Mouse (Mus musculus): ENCODE data around the gene Cluap1. TPM values are rescaled to one million over a fixed set of nuclear protein-coding genes. Genes with fewer than 3 reads are reported as not detected.
A peak's percentile ranks its signal among the peaks of the same experiment; 100 is the strongest.
"Not testable (repeated sequence)": the region's sequence is repeated elsewhere in the genome, so short reads cannot be mapped to it uniquely, and the experiment has no call there.

Gene Cluap1
- polyA plus RNA-seq, 1 experiment from 2014 or later, result 33.3 TPM

DNA sequence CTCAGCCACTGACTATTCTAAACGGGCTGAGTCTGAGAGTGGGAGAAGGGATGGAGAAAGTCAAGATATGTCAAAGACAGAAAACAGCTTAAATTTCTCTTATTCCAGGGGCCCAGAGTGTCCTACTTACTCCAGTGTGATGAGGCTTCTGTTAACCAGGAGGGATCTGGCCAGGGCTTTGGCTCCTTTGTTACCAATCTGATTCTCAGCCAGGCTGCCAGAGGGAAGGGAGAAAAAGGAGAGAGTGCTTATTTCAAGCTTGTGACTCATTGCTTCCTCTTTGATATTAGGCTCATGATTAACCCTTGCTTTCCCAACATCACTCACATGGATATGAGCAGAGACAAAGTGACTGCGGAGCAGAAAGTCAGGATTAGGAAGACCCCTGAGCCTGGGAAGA is 50.7 kb downstream of the Cluap1 start:
- Histone ChIP-seq H3K36me3 (ENCODE audit: insufficient read depth, low read length) (no peaks in the 10 kb centered on the region), H3K27me3 (ENCODE audit: insufficient read depth, low read length) (no peaks in the 10 kb centered on the region), H3K9me3 (replicated peaks; ENCODE audit: low read length) (no peaks in the 10 kb centered on the region), H3K4me2 (ENCODE audit: low read length) (no peak overlapping the region), H3K27ac (no peak overlapping the region), H3K9ac (ENCODE audit: low read depth, low read length) (no peak overlapping the region), H3K4me1 (replicated peaks; ENCODE audit: insufficient read depth, low read length) (no peaks in the 10 kb centered on the region), H3K4me3 (replicated peaks; ENCODE audit: low read depth, low read length) (no peak overlapping the region)
- no peak for TF ChIP-seq CTCF (IDR thresholded peaks at IDR 0.05; ENCODE audit: low read depth)
- no peak for DNase-seq (ENCODE audit: low spot score)
- no peak for ATAC-seq (replicated peaks; ENCODE audit: low FRiP score, low read depth)
- 62% methylated on average over 2 of the region's 2 CpGs for WGBS

DNA sequence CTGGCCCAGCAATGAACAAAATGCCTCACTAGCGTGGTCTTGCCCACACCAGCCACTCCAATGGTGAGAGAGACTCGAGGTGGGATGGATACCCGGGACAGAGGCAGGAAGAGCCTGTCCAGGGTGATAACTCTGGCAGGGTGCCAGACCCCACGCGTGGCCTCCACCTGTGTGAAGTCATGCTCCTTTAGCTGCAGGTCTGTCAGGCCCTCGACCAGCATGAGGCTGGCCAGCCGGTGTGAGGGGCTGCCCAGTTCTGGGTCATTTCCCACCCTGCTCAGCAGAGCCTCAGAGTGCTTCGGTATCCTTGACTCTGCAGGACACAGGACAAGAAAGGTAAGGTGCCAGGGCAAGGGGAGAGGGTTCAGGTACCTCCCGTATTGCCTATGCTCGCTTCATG is 56.4 kb downstream of the Cluap1 start:
- 56% methylated on average over 10 of the region's 10 CpGs for WGBS
- DNase-seq (ENCODE audit: low spot score) (no peak), ATAC-seq (replicated peaks; ENCODE audit: low FRiP score, low read depth) (0 out of 2 replicates have a peak, but pooled peaks have one; percentile 36)
- H3K27me3 ChIP-seq (ENCODE audit: insufficient read depth, low read length), result no peaks in the 10 kb centered on the region
- H3K4me2 ChIP-seq (ENCODE audit: low read length), result no peak overlapping the region
- H3K9me3 ChIP-seq (replicated peaks; ENCODE audit: low read length), result no peaks in the 10 kb centered on the region
- no peak for TF ChIP-seq CTCF (IDR thresholded peaks at IDR 0.05; ENCODE audit: low read depth)
- H3K27ac ChIP-seq, result no peak overlapping the region
- H3K9ac ChIP-seq (ENCODE audit: low read depth, low read length), result no peak overlapping the region
- H3K36me3 ChIP-seq (ENCODE audit: insufficient read depth, low read length), result no peaks in the 10 kb centered on the region
- no peaks in the 10 kb centered on the region for H3K4me1 ChIP-seq (replicated peaks; ENCODE audit: insufficient read depth, low read length)
- H3K4me3 ChIP-seq (replicated peaks; ENCODE audit: low read depth, low read length), result no peak overlapping the region

DNA sequence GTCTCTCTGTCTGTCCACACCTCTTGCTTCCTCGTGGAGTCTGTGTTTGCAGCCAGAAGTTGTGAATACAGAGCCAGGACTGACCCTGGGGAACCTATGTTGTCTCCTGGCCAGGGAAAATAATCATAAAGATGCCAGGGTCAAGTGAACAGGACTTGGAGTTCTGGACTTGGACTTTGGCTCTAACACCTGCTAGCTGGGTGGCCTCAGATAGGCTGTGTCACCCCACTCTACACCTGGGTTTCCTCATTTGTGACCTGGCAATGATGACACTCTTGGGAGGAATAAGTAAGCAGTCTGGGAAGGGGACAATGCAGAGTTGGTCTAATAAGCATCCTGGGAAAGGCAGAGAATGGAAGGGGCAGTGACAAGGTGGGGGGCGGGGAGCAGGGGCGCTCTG is 56.9 kb downstream of the Cluap1 start:
- no peak overlapping the region for H3K4me3 ChIP-seq (replicated peaks; ENCODE audit: low read depth, low read length)
- H3K4me2 ChIP-seq (ENCODE audit: low read length), result no peak overlapping the region
- H3K27me3 ChIP-seq (ENCODE audit: insufficient read depth, low read length), result no peaks in the 10 kb centered on the region
- 77% methylated on average over 3 of the region's 3 CpGs for WGBS
- no peaks in the 10 kb centered on the region for H3K9me3 ChIP-seq (replicated peaks; ENCODE audit: low read length)
- no peaks in the 10 kb centered on the region for H3K4me1 ChIP-seq (replicated peaks; ENCODE audit: insufficient read depth, low read length)
- TF ChIP-seq CTCF (IDR thresholded peaks at IDR 0.05; ENCODE audit: low read depth), result no peak
- ATAC-seq (replicated peaks; ENCODE audit: low FRiP score, low read depth) (no peak), DNase-seq (ENCODE audit: low spot score) (no peak)
- H3K27ac ChIP-seq, result no peak overlapping the region
- no peaks in the 10 kb centered on the region for H3K36me3 ChIP-seq (ENCODE audit: insufficient read depth, low read length)
- no peak overlapping the region for H3K9ac ChIP-seq (ENCODE audit: low read depth, low read length)

DNA sequence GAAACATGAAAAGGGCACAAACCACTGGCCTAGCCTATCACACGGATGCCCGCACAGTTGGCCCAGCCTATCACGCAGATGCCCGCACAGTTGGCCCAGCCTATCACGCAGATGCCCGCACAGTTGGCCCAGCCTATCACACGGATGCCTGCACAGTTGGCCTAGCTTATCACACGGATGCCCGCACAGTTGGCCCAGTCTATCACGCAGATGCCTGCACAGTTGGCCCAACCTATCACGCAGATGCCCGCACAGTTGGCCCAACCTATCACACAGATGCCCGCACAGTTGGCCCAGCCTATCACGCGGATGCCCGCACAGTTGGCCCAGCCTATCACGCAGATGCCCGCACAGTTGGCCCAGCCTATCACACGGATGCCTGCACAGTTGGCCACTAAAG is 65.9 kb downstream of the Cluap1 start:
- not testable (repeated sequence) for H3K9ac ChIP-seq (ENCODE audit: low read depth, low read length); H3K4me2 ChIP-seq (ENCODE audit: low read length); H3K27me3 ChIP-seq (ENCODE audit: insufficient read depth, low read length); H3K4me3 ChIP-seq (replicated peaks; ENCODE audit: low read depth, low read length); H3K4me1 ChIP-seq (replicated peaks; ENCODE audit: insufficient read depth, low read length); H3K9me3 ChIP-seq (replicated peaks; ENCODE audit: low read length); H3K27ac ChIP-seq; DNase-seq (ENCODE audit: low spot score); ATAC-seq (replicated peaks; ENCODE audit: low FRiP score, low read depth)
- H3K36me3 ChIP-seq (ENCODE audit: insufficient read depth, low read length), result peaks cover 12% of the 10 kb centered on the region
- 94% methylated on average over 19 of the region's 19 CpGs for WGBS

DNA sequence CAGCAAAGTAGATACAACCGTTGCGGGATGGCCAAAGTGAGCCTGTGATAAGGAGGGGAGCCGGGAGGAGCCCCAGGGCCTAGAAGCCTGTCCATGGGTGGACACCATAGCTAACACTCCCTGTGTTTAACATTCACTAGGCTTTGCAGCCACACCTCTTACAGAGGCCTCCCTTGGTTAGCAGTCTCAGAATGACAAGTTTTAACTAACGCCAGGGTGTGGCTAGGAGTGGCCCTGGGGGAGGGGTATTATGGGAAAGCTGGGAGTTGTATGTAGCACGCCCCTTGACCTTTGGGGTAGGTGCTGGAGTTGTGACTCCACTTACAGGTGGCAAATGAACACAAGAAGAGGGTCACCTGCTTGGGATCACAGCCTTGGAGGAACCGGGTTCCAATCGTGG is 67.1 kb downstream of the Cluap1 start:
- peak overlapping the region; percentile 23; the same call in 1 of the 2 replicates for H3K4me2 ChIP-seq (ENCODE audit: low read length)
- H3K27me3 ChIP-seq (ENCODE audit: insufficient read depth, low read length), result no peaks in the 10 kb centered on the region
- H3K9ac ChIP-seq (ENCODE audit: low read depth, low read length), result no peak overlapping the region
- TF ChIP-seq CTCF (IDR thresholded peaks at IDR 0.05; ENCODE audit: low read depth), result no peak
- ATAC-seq (replicated peaks; ENCODE audit: low FRiP score, low read depth) (peak; percentile 16), DNase-seq (ENCODE audit: low spot score) (no peak)
- peaks cover 6% of the 10 kb centered on the region; the same call in 1 of the 2 replicates for H3K4me1 ChIP-seq (replicated peaks; ENCODE audit: insufficient read depth, low read length)
- peaks cover 24% of the 10 kb centered on the region for H3K36me3 ChIP-seq (ENCODE audit: insufficient read depth, low read length)
- no peak overlapping the region for H3K4me3 ChIP-seq (replicated peaks; ENCODE audit: low read depth, low read length)
- H3K27ac ChIP-seq, result no peak overlapping the region
- 76% methylated on average over 7 of the region's 7 CpGs for WGBS
- no peaks in the 10 kb centered on the region for H3K9me3 ChIP-seq (replicated peaks; ENCODE audit: low read length)

DNA sequence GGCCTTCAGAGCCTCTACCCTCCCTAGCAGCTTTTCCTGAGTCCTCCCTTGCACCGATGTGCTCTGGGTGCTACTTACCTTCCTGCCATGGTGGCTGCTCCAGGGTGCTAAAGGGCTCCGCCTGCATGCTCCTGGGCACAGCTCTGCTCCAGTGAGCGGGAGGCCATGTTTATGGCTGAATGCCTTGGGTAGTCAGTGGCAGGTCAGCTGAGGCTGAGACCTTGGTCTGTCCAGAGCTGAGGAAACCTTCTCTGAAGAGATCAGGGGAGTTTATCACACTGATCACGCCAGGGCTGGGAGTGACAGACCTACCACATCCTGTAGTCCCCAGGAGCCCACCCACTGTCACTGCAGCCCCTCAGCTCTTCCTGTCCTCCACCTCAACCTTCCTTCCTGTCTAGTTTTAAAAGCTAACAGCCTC is 67.7 kb downstream of the Cluap1 start, which contains the start of gene Nlrc3:
Gene Nlrc3, minus strand, starts transcription at position 382 of the 421 bp plus-strand sequence.
- Histone ChIP-seq H3K4me2 (ENCODE audit: low read length) (peak within 1 kb of the TSS; percentile 23), H3K4me1 (replicated peaks; ENCODE audit: insufficient read depth, low read length) (peaks cover 6% of the 10 kb centered on the region; the same call in 1 of the 2 replicates), H3K36me3 (ENCODE audit: insufficient read depth, low read length) (peaks cover 30% of the 10 kb centered on the region)

DNA sequence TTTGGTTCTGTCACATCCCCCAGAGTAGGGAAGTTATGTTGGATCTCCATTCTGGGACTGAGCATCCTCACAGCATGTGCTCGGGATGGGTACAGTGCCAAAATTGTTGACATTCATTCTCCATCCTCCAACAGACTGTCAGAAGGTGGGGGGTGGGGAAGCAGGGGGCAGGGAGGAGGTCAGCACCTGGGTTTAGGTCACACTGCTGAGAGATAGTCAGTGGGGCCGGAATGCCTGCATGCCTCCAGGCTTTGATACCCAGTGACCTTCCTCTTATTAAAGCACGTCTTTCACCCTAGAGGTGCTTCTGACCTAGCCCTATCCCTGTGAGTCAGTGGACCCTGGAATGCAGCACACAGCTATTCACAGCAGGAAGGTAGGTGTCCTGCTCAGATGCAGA is 68.1 kb downstream of the Cluap1 start:
- Histone ChIP-seq H3K9ac (ENCODE audit: low read depth, low read length) (no peak overlapping the region), H3K9me3 (replicated peaks; ENCODE audit: low read length) (no peaks in the 10 kb centered on the region), H3K4me2 (ENCODE audit: low read length) (no peak overlapping the region), H3K4me3 (replicated peaks; ENCODE audit: low read depth, low read length) (no peak overlapping the region), H3K36me3 (ENCODE audit: insufficient read depth, low read length) (peaks cover 31% of the 10 kb centered on the region), H3K4me1 (replicated peaks; ENCODE audit: insufficient read depth, low read length) (peaks cover 6% of the 10 kb centered on the region; the same call in 1 of the 2 replicates), H3K27ac (peak overlapping the region; percentile 47; the same call in 1 of the 2 replicates), H3K27me3 (ENCODE audit: insufficient read depth, low read length) (no peaks in the 10 kb centered on the region)
- WGBS, result 33% methylated on average over 3 of the region's 3 CpGs
- TF ChIP-seq CTCF (IDR thresholded peaks at IDR 0.05; ENCODE audit: low read depth), result no peak
- DNase-seq (ENCODE audit: low spot score) (no peak), ATAC-seq (replicated peaks; ENCODE audit: low FRiP score, low read depth) (0 out of 2 replicates have a peak, but pooled peaks have one; percentile 23)

More for the DNA sequence above, 67.7 kb downstream of the Cluap1 start, which contains the start of gene Nlrc3:
- WGBS, result 13% methylated on average over 4 of the region's 4 CpGs
- ATAC-seq (replicated peaks; ENCODE audit: low FRiP score, low read depth), result peak; percentile 81
- no peak within 1 kb of the TSS for H3K4me3 ChIP-seq (replicated peaks; ENCODE audit: low read depth, low read length)
- TF ChIP-seq CTCF (IDR thresholded peaks at IDR 0.05; ENCODE audit: low read depth), result no peak
- H3K9me3 ChIP-seq (replicated peaks; ENCODE audit: low read length), result no peaks in the 10 kb centered on the region
- no peak within 1 kb of the TSS for H3K9ac ChIP-seq (ENCODE audit: low read depth, low read length)
- H3K27ac ChIP-seq, result peak within 1 kb of the TSS; percentile 47; the same call in 1 of the 2 replicates
- no peaks in the 10 kb centered on the region for H3K27me3 ChIP-seq (ENCODE audit: insufficient read depth, low read length)
- peak; percentile 44 for DNase-seq (ENCODE audit: low spot score)
